21 mouse cellular contexts compared by ENCODE assay signal in the genomic region with DNA sequence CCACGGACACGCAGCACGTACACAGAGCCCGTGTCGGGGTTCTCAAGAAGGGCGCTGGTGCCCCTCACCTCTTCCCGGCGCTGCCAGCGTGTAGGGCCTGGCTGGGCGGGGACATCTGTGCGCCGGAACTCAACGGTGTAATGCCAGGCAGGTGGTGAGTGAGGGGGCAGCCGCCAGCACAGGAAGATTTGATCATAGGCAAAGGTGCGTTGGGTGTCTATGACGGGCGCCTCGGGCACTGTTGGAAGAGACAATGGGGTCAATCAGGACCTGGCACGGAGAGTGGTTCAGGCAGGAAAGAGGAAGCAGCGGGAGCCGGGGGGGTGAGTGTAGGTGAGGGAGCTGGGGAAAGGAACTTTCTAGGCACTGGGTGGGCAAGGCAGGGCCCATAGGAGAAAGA.
"Had no signal": no experiment of that assay in that cellular context is flagged by ENCODE, and none has a peak within 500 bp of the region (broad histone marks: within the 10 kb centered on the region; RNA-seq: fewer than 3 reads in every experiment).

No protein-coding gene starts in this region.

- H3K9ac ChIP-seq: limb, embryonic 12.5 days; limb, embryonic 15.5 days; liver, embryonic 14.5 days; liver, postnatal 0 days; lung, embryonic 14.5 days; midbrain, embryonic 15.5 days; neural tube, embryonic 12.5 days; neural tube, embryonic 15.5 days had no signal

- ATAC-seq: liver, postnatal 0 days; midbrain, embryonic 15.5 days had no signal

- DNase-seq: kidney, adult 9 months; kidney, postnatal 14 days; kidney, postnatal 4 days; left cerebral cortex, postnatal 4 days; liver, postnatal 0 days; lung, embryonic 14.5 days; retina, postnatal 1 day; right cerebral cortex, postnatal 25 days; spleen, adult 18-20 months; thymus, adult 2 months; thymus, postnatal 14 days; thymus, postnatal 4 days had no signal

- H3K9me3 ChIP-seq: limb, embryonic 12.5 days; limb, embryonic 15.5 days; megakaryocyte, embryonic 14.5 days; midbrain, embryonic 15.5 days; neural tube, embryonic 12.5 days; neural tube, embryonic 15.5 days had no signal

- H3K4me3 ChIP-seq: limb, embryonic 12.5 days; limb, embryonic 15.5 days; megakaryocyte, embryonic 14.5 days; midbrain, embryonic 15.5 days; neural tube, embryonic 12.5 days; neural tube, embryonic 15.5 days had no signal

- H3K27me3 ChIP-seq: limb, embryonic 12.5 days; limb, embryonic 15.5 days; midbrain, embryonic 15.5 days; neural tube, embryonic 12.5 days; neural tube, embryonic 15.5 days had no signal

- H3K4me1 ChIP-seq: neural tube, embryonic 12.5 days had no signal

- H3K27ac ChIP-seq: limb, embryonic 12.5 days; limb, embryonic 15.5 days; liver, embryonic 14.5 days; midbrain, embryonic 15.5 days; neural tube, embryonic 12.5 days; neural tube, embryonic 15.5 days had no signal

- H3K4me2 ChIP-seq: limb, embryonic 12.5 days; limb, embryonic 15.5 days; liver, embryonic 11.5 days; lung, embryonic 14.5 days; midbrain, embryonic 11.5 days; midbrain, embryonic 15.5 days; neural tube, embryonic 12.5 days; neural tube, embryonic 15.5 days had no signal
